Mouse (Mus musculus) embryo, embryonic 10.5 days (tissue): ENCODE results near the gene Klhdc7b.

Experiments
- DNase-seq: peaks from one replicate; pipeline ENCODE4 v3.0.0-alpha.2; 2015; ENCODE audit warnings: low spot score

The Klhdc7b gene

GRCm38 (mm10) chr15:89384617-89385016 lies at the start of gene Klhdc7b:
Gene Klhdc7b (plus strand): TSS chr15:89384917.
- no peak for DNase-seq

GRCm38 (mm10) chr15:89336422-89336821 lies 48.3 kb upstream of the Klhdc7b start:
- DNase-seq, result no peak

DNA sequence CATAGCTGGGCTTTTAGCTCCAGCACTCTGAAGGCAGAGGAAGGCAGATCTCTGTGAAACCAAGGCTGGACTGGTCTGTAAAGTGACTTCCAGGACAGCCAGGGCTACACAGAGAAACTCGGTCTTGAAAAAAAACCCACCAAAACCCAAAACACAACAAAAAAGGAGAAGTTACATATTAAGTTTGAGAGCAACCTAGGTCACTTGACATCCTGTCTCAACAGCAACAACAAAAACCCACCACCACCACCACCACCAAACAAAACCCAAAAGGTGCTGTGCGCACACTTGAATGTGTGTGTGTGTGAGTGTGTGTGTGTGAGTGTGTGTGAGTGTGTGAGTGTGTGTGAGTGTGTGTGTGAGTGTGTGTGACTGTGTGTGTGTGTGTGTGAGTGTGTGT lies 45.0 kb upstream of the Klhdc7b start:
- no peak for DNase-seq

- no peak for DNase-seq
Observed at GRCm38 (mm10) chr15:89340136-89340535, 44.6 kb upstream of the Klhdc7b start.

GRCm38 (mm10) chr15:89341678-89342077 lies 43.0 kb upstream of the Klhdc7b start:
- no peak for DNase-seq

DNA sequence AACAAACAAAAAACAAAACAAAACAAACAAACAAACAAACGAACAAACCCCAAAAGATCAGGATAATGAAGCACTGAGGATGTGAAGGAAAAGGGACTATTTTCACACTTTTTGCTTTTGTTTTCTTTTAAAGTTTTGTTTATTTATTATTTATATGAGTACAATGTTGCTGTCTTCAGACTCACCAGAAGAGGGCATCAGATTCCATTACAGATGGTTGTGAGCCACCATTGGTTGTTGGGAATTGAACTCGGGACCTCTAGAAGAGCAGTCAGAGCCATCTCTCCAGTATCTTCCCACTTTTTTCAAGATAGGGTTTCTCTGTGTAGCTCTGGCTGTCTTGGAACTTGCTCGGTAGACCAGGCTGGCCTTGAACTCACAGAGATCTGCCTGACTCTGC lies 41.4 kb upstream of the Klhdc7b start:
- no peak for DNase-seq

GRCm38 (mm10) chr15:89350447-89350846 lies 34.3 kb upstream of the Klhdc7b start:
- DNase-seq, result no peak

DNA sequence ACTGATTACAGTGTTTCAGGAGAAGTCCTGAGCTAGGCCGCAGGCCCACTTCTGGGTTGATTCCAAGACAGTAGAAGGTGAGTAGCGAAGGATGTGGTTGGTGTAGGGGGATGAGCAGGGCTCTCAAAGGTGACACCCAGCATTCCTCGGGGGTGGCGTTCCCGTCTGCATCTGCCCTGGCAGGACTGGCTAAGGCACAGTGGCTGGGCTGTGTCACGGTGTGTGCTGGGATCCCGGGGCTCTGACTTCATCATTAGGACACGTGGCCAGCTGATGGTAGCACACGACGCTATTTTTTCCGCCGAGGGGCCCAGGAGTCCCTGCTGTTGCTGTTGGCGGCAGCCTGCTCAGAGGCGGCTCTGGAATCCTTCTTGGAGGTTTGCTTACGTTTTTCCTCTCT lies 33.4 kb upstream of the Klhdc7b start:
- DNase-seq, result no peak

DNA sequence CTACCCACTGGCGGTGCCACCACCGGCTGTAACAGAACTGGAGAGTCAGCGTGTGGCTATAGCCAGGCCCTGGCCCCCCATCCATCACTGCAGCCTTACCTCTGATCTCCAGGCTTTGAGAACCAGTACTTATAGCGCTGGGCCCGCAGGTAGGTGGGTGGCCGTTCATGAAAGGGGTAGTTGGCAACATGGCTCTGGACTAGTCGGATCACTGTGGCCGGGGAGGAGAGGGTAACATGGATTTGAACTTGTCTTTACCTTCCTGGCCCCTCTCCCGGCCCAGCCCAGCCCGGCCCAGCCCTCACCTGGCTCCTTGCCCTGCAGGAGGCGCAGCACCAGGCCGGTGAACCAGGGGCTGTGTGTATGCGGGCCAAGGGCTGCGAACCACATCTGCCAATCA lies 32.7 kb upstream of the Klhdc7b start:
- no peak for DNase-seq

DNA sequence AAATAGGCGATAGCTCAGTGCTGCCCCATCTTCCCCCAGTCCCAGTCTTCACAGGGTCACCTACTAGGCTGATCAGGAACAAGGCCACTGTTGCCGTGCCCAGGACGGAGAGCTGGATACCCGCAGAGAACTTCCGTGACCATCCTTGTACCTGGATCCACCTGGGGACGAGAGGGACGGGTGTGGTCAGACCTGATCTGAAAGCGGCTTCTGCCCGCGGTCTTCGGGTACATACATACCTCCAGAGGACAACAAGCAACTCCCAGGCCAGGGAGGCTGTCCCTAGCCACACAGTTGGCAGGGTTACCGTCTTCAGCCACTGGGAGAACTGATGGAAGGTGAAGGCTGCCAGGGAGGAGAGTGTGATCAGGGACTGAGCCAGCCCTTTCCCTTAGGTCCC lies 31.9 kb upstream of the Klhdc7b start:
- no peak for DNase-seq

- DNase-seq, result no peak
Observed at GRCm38 (mm10) chr15:89353837-89354236, 30.9 kb upstream of the Klhdc7b start.

GRCm38 (mm10) chr15:89354455-89354854 lies 30.3 kb upstream of the Klhdc7b start:
- no peak for DNase-seq

DNA sequence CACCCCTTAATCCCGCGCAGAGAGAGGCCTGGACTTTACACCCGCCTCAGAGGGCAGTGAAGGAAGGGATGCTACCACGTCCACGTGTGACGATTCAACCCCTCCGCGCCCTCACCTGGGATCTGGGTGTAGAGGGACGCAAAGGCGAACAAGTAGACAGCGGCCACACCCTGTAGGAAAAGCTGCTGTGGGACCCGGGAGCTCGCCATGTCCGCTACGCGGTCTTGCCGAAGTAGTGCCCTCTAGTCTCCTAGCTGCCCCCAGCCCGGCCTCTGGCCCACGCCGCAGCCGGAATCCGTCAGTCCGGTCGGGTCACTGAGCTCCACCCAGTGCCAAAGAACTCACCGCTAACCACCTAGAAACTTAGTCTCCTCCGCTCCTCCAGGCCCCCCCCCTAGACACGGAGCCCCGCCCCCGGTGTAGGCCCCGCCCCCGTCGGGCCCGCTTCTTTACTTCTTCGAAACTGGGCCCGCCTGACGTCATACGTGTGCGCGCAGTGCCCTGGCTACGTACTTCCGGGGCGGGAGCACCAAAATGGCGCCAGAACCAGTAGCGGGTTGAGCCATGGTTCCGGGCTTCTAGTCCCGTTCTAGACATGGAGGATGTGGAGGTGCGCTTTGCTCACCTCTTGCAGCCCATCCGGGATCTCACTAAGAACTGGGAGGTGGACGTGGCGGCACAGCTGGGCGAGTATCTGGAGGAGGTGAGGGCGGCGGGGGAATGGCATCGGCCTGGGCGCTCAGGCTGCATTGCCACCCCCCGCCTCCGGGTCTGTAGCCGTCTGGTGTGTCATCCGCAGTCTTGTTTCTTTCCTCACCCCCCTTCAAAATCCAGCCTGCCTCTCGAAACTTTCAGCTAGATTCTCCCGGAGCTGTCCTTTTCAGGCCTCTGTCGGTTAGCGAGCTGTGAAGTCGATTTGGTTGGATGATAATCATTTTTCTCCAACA lies 29.2 kb upstream of the Klhdc7b start, which contains the start of the genes Lmf2 and Ncaph2:
TSS of gene Lmf2 (minus strand) at position 419 of the 947 bp plus-strand sequence.
TSS of gene Ncaph2 (plus strand) at position 479 of the 947 bp plus-strand sequence.
- DNase-seq, result peak; percentile 98

DNA sequence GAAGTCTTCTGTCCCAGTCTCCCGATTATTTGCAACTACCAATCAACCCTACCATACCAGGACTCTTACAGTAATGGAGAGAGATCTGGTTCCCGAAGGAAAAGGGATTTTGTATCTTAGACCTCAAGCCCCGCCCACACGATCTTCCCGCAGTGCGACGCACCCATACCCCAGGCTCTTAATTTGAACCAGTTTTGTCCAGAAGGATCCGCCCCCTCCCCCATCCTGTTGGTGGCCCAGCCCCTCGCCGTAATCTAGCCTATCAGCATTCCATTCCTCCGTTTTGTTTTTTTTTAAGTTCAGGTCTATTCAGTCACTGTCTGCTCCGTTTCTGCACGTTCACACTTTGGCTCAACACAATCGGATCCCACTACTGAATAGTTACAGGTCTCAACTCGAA lies 28.3 kb upstream of the Klhdc7b start:
- DNase-seq, result peak; percentile 99

GRCm38 (mm10) chr15:89358784-89359183 lies 25.9 kb upstream of the Klhdc7b start:
- DNase-seq, result no peak

DNA sequence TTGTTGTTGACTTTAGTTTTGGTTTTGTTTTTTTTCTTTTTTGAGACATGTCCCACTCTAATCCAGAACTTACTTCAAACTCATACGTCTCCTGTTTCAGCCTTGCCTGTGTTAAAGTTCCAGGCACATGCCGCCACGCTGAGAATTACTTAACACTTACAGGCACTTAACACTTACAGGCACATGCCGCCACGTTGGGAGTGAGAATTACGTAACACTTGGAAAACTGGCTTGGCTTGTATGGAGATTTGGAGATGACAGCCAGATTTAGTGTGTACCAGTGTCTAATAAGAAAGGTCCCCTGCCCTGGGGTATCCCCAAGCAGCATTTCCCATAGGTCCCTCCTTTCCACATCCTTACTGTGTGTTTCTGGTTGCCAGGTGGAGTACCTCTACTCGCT lies 21.7 kb upstream of the Klhdc7b start:
- no peak for DNase-seq

GRCm38 (mm10) chr15:89365141-89365551 lies 19.6 kb upstream of the Klhdc7b start:
- no peak for DNase-seq

- no peak for DNase-seq
Observed at GRCm38 (mm10) chr15:89372068-89372467, 12.6 kb upstream of the Klhdc7b start.

- DNase-seq, result no peak
Observed at GRCm38 (mm10) chr15:89372536-89372935, 12.2 kb upstream of the Klhdc7b start.

DNA sequence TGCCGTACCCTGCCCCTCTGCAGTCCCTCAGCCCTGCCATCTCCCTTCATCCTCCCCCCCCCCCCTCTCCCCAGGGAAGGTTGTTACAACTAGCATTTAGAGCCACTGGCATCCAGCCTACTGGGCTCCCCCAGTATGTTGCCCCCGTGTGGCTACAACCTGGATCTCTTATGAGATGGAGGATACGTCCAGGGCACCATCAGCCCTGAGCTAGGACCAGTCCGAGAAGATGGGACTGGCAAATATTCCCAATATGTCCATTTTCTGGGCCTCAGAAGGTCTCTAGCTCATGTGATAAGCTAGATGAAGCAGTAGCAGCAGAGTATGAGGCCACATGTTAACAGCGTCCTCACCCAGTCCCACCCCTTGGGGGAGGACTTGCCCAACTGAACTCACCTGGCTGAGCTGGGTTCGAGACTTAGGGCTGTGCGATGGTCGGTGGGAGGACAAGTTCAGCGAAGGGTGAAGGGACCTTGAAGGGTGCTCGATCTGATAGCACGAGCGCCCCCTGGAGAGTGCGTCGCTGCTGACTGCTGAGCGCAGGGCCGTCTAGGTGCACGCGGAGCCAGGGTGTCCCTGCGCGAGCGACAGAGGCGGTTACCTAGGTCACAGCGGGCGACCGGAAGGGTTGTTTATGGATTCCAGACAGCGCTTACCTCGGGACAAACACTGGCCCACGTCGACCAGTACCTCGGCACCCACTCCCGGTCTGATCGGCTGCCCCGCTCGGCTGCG lies 11.5 kb upstream of the Klhdc7b start:
- peak; percentile 85 for DNase-seq

- DNase-seq, result peak; percentile 95
Observed at GRCm38 (mm10) chr15:89373762-89374248, 10.9 kb upstream of the Klhdc7b start, which contains the start of gene Sco2. Gene Sco2 (minus strand): TSS chr15:89373846.

DNA sequence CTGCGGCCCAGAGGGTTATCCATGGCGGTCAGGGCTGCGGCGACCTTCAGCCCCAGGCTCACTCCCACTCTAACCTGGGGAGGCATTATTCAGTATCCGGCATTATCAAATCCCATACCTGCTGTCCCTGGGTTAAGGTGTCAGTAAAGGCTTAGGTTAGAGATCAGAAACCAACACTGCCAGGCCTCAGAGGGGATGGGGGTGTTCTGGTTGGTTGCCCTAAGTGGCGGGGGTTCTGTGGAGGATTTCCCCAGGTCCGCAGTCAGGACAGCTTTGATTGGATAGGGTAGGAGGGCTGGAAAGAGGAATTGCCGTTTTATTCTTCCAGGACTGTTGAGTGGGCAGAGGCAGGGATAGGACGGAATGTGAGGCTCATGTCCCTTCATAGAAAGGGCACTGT lies 10.4 kb upstream of the Klhdc7b start:
- no peak for DNase-seq
